Mouse (Mus musculus): ENCODE measurements around the gene Wfdc3.

Gene Wfdc3

GRCm38 (mm10) chr2:164776130-164776529 lies 30.4 kb upstream of the Wfdc3 start:
- no peak for DNase-seq (ENCODE audit: low spot score)

DNA sequence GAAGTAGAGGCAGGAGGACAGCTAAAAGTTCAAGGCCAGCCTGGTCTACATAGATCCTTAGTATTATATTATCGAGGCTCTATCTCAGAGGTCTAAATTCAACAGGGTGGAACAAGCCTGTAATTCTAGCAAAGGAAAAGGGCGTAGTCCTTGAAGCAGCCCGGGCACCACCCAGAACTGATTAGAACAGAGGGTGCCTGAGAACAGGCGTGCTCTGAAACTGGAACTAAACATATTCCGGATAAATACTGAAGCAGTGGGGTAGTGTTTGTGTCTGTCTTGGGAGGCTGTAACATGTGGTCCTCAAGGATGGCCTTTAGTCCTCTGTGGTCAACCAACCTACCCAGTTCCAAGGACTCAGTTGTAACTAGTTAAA lies 28.2 kb upstream of the Wfdc3 start:
- no peak for DNase-seq (ENCODE audit: low spot score)

GRCm38 (mm10) chr2:164773229-164773988 lies 27.7 kb upstream of the Wfdc3 start:
- no peak for DNase-seq (ENCODE audit: low spot score)

DNA sequence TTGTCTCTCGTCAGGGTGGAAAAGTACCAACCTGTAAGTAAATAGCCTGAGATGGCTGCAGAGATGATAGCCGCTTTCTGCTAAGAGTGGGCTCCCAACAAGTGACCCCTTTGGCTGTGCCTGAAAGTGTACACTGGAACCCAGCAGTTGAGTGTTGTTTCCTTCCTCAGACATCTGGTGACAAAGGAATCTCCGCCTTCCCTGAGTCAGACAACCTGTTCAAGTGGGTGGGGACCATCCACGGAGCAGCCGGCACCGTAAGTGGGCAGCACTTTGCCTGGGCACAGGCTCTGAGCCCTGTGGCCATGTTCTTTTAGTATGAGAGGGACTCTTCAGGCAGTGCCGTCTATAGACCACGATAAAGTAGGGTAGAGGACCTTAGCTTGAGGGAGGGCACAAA lies 25.4 kb upstream of the Wfdc3 start:
- no peak for DNase-seq (ENCODE audit: low spot score)

- DNase-seq (ENCODE audit: low spot score) = no peak
Observed at GRCm38 (mm10) chr2:164770279-164770678, 24.5 kb upstream of the Wfdc3 start.

- DNase-seq (ENCODE audit: low spot score) = peak; percentile 96
Observed at GRCm38 (mm10) chr2:164769258-164770037, 23.7 kb upstream of the Wfdc3 start, which contains the start of gene Ube2c. Gene Ube2c (plus strand): TSS chr2:164769898.

GRCm38 (mm10) chr2:164767812-164768540 lies 22.2 kb upstream of the Wfdc3 start:
- peak; percentile 49 for DNase-seq (ENCODE audit: low spot score)

DNA sequence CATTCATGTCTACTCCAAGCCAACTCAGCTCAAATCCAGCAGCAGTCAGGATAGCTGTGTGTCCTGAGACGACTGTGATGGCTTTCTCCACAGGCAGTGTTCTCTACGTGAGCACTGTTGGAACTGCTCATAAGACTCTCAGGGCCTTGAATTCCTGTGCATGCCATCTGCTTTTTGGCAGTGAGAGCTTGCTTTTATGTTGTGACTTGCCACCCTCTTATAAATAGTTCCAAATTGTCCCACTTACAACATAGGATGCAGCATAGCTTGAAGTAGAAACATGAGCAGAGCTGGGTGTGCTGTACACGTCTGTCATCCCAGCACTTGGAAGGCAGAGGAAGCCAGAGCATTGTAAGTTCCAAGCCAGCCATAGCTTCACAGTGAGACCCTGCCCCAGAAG lies 20.1 kb upstream of the Wfdc3 start:
- DNase-seq (ENCODE audit: low spot score) = no peak

GRCm38 (mm10) chr2:164762593-164762992 lies 16.9 kb upstream of the Wfdc3 start:
- DNase-seq (ENCODE audit: low spot score) = no peak

DNA sequence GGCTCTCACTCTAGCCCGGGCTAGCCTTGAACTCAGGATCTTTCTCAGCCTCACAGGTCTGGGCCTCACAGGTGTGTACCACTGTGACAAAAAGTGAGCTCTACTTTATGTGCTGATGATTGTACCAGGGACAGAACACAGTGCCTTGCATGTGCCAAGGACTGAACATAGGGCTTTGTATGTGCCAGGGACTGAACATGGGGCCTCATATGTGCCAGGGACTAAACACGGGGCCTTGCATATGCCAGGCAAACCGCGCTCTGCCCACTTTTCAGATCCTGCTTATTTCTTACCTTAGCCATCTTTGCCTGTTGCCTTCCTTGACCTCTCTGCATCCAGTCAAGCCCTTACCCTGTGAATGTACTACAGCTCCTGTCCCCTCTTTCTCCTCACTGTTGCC lies 16.2 kb upstream of the Wfdc3 start:
- DNase-seq (ENCODE audit: low spot score) = no peak

GRCm38 (mm10) chr2:164761502-164761901 lies 15.8 kb upstream of the Wfdc3 start:
- no peak for DNase-seq (ENCODE audit: low spot score)

- no peak for DNase-seq (ENCODE audit: low spot score)
Observed at GRCm38 (mm10) chr2:164760059-164760833, 14.5 kb upstream of the Wfdc3 start.

DNA sequence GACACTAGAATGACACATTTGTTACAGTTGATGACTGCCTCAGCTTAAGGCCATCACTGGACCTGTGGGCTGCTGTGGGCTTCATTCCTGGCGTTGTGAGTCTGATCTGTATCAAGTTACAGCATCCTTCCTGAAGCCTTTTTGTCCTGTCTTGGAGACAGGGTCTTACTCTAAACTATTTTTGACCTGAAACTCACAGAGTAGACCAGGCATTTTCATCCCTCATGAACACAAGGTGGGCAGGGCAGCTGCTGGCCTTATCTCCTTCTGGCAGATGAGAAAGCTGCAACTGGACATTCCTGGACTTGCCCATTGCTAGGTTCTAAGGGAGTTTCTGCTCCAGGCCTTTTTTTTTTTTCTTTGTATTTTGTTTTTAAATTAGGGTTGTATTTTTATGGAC lies 13.0 kb upstream of the Wfdc3 start:
- no peak for DNase-seq (ENCODE audit: low spot score)

GRCm38 (mm10) chr2:164757841-164758240 lies 12.1 kb upstream of the Wfdc3 start:
- DNase-seq (ENCODE audit: low spot score) = no peak

- DNase-seq (ENCODE audit: low spot score) = no peak
Observed at GRCm38 (mm10) chr2:164754800-164755199, 9.1 kb upstream of the Wfdc3 start.

DNA sequence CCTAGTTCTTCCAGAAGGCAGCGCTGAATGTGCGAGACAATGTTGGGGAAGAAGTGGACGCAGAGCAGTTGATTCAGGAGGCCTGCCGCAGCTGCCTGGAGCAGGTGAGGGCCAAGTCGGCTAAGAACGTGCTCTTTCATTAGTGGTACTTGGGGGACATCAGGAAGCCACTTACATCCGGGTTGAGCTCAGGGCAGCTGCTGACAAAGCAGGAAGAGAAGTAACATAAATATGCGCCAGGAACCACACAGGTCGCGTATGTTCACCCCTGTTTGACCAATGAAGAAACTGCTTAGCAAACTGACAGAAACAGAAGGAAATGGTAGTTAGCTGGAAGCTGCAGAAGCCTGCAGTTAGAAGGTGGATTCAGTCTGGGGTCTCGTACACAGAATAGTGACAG lies 8.4 kb upstream of the Wfdc3 start:
- DNase-seq (ENCODE audit: low spot score) = no peak

DNA sequence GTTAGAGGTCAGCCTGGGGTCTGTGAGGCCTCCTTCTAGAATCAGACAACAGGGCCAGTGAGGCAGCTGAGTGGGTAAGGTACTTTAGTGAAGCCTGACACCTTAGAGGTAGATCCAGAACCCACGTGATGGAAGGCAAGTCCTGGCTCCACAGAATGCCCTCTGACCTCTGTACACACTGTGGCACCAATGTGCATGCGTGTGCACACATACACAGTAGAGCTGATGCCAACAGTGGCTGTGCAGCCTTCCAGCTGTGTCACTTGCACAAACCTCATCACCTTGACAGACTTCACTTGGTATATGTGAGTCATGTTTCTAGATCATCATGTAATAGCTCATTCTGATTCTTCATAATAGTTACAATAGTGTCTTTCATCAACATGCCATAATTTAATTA lies 6.7 kb upstream of the Wfdc3 start:
- no peak for DNase-seq (ENCODE audit: low spot score)

DNA sequence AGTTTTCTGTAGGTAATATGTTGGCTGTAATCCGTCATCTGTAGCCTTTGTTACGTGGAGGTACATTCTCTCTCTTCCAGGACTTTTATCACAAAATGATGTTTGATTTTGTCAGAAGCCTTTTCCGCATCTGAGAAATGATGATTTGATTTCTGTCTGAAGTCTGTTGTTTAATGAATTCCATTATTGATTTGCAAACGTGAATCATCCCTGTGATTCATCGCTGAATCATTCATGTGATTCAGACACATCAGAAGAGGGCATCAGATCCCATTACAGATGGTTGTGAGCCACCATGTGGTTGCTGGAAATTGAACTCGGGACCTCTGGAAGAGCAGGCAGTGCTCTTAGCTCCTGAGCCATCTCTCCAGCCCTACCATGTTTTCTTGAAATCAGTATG lies 3.3 kb upstream of the Wfdc3 start:
- no peak for DNase-seq (ENCODE audit: low spot score)

DNA sequence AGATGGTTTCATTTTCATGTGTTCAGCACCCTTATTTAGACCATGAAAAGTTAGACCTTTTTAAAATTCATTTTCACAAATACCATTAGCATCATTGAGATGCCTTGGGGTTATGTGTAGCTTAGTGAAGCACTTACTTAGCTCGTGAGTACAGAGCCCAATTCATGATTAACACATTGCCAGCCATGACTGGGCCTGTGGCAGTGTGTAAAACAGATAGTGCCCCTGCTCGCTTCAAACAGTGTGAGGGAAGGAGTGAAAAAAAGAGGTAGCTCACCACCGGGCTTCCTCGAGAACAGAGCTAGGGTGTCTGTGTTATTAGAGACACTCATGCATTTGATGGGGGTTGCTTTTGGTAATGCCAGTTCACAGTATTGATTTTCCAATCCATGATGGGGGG lies 2.5 kb upstream of the Wfdc3 start:
- DNase-seq (ENCODE audit: low spot score) = no peak

DNA sequence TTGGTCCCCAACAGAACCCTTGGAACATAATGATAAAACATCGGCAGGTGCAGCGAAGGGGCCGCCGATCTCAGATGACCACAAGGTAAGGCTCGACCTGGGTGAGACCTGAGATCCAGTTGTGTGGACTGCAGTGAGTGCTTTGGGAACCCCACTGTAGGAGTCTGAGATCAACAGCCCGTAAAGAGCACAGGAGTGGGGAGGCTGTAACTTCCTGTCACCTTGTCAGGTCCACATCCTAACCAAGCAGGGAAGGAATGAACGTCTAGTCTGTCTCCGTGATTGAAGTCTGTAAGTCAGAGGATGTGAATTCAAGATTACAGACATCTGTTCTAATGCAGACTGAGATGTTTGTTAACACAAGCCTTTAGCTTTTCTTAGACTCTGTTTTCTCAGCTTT lies 962 bp upstream of the Wfdc3 start:
- no peak for DNase-seq (ENCODE audit: low spot score)

DNA sequence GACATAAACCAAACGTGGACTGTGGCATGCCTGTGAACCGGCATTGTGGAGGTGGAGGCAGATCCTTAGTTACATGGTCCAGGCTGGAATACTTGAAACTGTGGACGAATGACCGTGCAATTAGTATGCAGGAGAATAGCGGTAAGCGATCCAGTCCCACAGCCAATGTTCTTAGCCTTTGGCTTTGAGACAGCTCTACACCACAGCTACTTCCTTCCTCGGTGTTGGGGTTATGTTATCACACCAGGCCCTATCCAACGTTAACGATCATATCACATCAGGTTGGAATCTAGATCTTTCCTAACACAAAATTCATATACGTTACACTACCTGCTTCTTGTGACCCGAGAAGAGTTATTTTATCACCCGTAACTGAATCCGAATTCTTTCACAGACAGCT lies 744 bp downstream of the Wfdc3 start:
- DNase-seq (ENCODE audit: low spot score) = no peak

DNA sequence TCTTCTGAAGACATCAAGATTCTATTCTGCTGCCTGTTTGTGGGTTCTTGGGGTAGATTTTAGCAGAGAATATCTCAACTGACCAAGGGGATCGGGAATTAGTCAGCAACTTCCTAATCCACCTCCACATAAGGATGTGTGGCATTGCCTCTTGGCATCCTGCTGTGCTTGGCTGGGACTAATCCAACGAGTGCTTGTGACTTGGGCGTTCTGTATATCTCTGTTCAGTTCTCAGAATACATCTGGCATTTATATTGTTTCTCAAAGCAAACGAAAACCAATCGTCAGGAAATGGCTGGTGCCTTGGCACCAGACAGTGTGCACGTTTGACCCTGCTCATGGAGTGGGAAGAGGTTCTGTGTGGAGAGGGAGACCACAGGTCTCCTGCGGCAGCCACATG lies 5.9 kb downstream of the Wfdc3 start:
- DNase-seq (ENCODE audit: low spot score) = no peak
